Mouse (Mus musculus) brain, embryonic 14.5 days (tissue): Measurements from ENCODE around the gene Ankrd39.

ENCODE experiments used
- CTCF ChIP-seq: fragments of 200-500 bp; IDR thresholded peaks from 2 replicates; pipeline ENCODE4 v1.5.1; 2012; ENCODE audit warnings: inconsistent platforms, mild to moderate bottlenecking, moderate library complexity, borderline replicate concordance; ENCODE audit not compliant: insufficient read depth, insufficient read length; ENCODE audit errors: extremely low read depth
- POLR2A ChIP-seq: fragments of 200-500 bp; IDR thresholded peaks from 2 replicates; pipeline ENCODE4 v1.6.1; 2012; ENCODE audit warnings: mild to moderate bottlenecking, inconsistent platforms, borderline replicate concordance; ENCODE audit not compliant: poor library complexity, insufficient read depth, insufficient read length, severe bottlenecking; ENCODE audit errors: extremely low read depth

DNA sequence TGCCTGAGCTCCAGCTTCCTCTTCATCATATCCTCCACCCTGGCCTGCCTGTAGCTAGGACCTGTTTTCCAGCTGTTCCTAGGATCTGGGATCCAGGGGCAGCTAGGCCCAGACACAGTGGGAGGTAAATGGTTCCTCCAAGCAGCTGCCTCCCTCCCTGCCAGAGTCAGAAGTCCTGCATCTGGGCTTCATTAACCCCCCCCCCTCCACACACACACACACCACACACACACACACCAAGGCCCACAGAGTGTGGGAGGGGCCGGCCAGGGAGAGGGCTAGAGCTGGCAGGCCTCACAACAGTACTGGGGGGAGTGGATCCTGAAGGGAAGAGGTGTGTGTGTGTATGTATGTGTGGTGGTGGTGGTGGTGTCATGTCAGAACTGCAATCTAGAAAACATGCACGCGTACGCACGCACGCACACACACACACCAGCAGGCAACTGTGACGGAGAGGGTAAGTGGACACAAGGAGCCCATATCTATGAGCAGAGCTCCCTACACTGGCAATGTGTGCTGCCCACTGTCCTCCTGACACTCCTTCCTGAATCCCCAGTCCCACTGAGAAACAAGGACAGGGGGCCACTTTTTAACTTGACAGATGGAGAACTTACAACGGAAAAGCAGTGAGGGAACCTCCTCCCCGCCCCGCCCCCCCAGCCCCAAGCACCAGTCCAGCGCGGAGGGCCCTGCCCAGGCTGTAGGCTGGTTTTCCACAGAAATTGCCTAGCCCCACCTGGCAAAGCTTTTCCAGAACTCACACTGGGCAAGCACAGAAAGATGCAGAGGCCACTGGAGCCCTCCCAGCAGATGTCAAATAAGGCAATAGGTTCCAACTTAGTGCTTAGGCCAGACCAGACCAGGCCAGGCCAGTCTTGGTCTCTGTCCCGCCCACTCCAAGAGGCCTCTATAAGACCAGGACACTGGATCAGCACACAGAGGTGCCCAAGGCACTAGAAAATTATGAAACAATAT, 41.5 kb upstream of the Ankrd39 start:
- no peak for TF ChIP-seq CTCF
- TF ChIP-seq POLR2A: no peak
